Mouse (Mus musculus) CH12.LX (cell line): ENCODE measurements at regions not wholly inside any gene's neighbourhood (a gene's known extent, or its start where the extent isn't known, plus 50 kb on each side); places are given as distances from the start of the nearest gene placed in this dataset.
A peak's percentile ranks its signal among the peaks of the same experiment; 100 is the strongest.
"Not testable (repeated sequence)": the region's sequence is repeated elsewhere in the genome, so short reads cannot be mapped to it uniquely, and the experiment has no call there.

Experiments
- CHD2 ChIP-seq: IDR thresholded peaks from 2 replicates; pipeline ENCODE4 v1.6.1; 2011; ENCODE audit warnings: low read length, improper control_type of control experiment
- CTCF ChIP-seq, 2 experiments: IDR thresholded peaks in 1 of 2; conservative IDR thresholded peaks in 1 of 2; 2 replicates each; pipeline ENCODE4 v1.5.1; 2011 to 2012; ENCODE audit warnings: low read depth in 2 of 2, low read length in 2 of 2, improper control_type of control experiment in 1 of 2, inconsistent platforms in 1 of 2, mild to moderate bottlenecking in 1 of 2, moderate library complexity in 1 of 2
- HCFC1 ChIP-seq: IDR thresholded peaks from 2 replicates; pipeline ENCODE4 v1.6.1; 2012; ENCODE audit warnings: low read depth, mild to moderate bottlenecking, inconsistent platforms, low read length, improper control_type of control experiment
- KAT2A ChIP-seq: IDR thresholded peaks from 2 replicates; pipeline ENCODE4 v1.6.1; 2012; ENCODE audit warnings: low read length, improper control_type of control experiment, inconsistent platforms; ENCODE audit not compliant: insufficient replicate concordance
- MXI1 ChIP-seq: IDR thresholded peaks from 2 replicates; pipeline ENCODE4 v1.6.1; 2011; ENCODE audit warnings: mild to moderate bottlenecking, low read depth, low read length, improper control_type of control experiment
- NRF1 ChIP-seq: IDR thresholded peaks from 2 replicates; pipeline ENCODE4 v1.6.1; 2014; ENCODE audit warnings: low read depth, mild to moderate bottlenecking, inconsistent platforms, low read length, improper control_type of control experiment, moderate library complexity
- POLR2A ChIP-seq: IDR thresholded peaks from 2 replicates; pipeline ENCODE4 v1.6.1; 2011; ENCODE audit warnings: low read depth, mild to moderate bottlenecking, improper control_type of control experiment, low read length
- SMC3 ChIP-seq: IDR thresholded peaks from 2 replicates; pipeline ENCODE4 v1.6.1; 2011; ENCODE audit warnings: low read depth, low read length, improper control_type of control experiment
- TBP ChIP-seq: conservative IDR thresholded peaks from 2 replicates; pipeline ENCODE4 v1.6.1; 2011; ENCODE audit warnings: low read depth, low read length, improper control_type of control experiment
- UBTF ChIP-seq: IDR thresholded peaks from 2 replicates; pipeline ENCODE4 v1.6.1; 2012; ENCODE audit warnings: low read depth, mild to moderate bottlenecking, inconsistent platforms, low read length, improper control_type of control experiment, moderate library complexity
- ZKSCAN1 ChIP-seq: IDR thresholded peaks from 2 replicates; pipeline ENCODE4 v1.6.1; 2012; ENCODE audit warnings: low read depth, inconsistent platforms, low read length, improper control_type of control experiment, borderline replicate concordance
- ZNF384 ChIP-seq: IDR thresholded peaks from 2 replicates; pipeline ENCODE4 v1.6.1; 2012; ENCODE audit warnings: low read depth, low read length, improper control_type of control experiment, inconsistent platforms

GRCm38 (mm10) chr17:93067850-93068249, 131.0 kb upstream of the Adcyap1 start:
- not testable (repeated sequence) for TF ChIP-seq CHD2, KAT2A, TBP, POLR2A, UBTF, HCFC1, ZNF384, MXI1, ZKSCAN1, NRF1
- peak in 1 of 2 experiments; percentile 53; a peak in 2 of 4 replicates for TF ChIP-seq CTCF (conservative IDR thresholded peaks at IDR 0.05 in 1 of 2, IDR thresholded peaks at IDR 0.05 in 1 of 2; ENCODE audit: low read depth in 2 of 2, low read length in 2 of 2)
- peak; percentile 22; the same call in 1 of the 2 replicates for TF ChIP-seq SMC3
